Mouse (Mus musculus): ENCODE results near the gene Snrpa. TPM values are rescaled to one million over a fixed set of nuclear protein-coding genes. Genes with fewer than 3 reads are reported as not detected.
"Not testable (repeated sequence)": the region's sequence is repeated elsewhere in the genome, so short reads cannot be mapped to it uniquely, and the experiment has no call there.

Snrpa gene
- total RNA-seq (2021), result 10 to 100 TPM; 40.1 to 40.2 TPM
- long read RNA-seq, experiment 1, transcript Snrpa-201 (7 exons, 1,365 nt), result major isoform, 54 of 81 reads
- long read RNA-seq, experiment 1, transcript Snrpa-202 (7 exons, 1,336 nt), result minor isoform, 20 of 81 reads
- long read RNA-seq, experiment 1, partial matches to known transcripts, result 4 of 81 reads
- long read RNA-seq, experiment 1, other reads (novel, unspliced or antisense), result 1 of 81 reads
- long read RNA-seq, experiment 2, transcript Snrpa-201 (7 exons, 1,365 nt), result major isoform, 16 of 24 reads
- long read RNA-seq, experiment 2, transcript Snrpa-202 (7 exons, 1,336 nt), result minor isoform, 5 of 24 reads
- long read RNA-seq, experiment 2, partial matches to known transcripts, result 1 of 24 reads
- long read RNA-seq, experiment 2, other reads (novel, unspliced or antisense), result 0 of 24 reads

- peak; percentile 97 to 100 for DNase-seq
Observed at GRCm38 (mm10) chr7:27195681-27196611, at the start of gene Snrpa, which contains the start of gene BC024978. TSS of gene Snrpa (minus strand) at chr7:27196271. TSS of gene BC024978 (plus strand) at chr7:27195781.

GRCm38 (mm10) chr7:27244088-27244487 lies 48.0 kb upstream of the Snrpa start:
- not testable (repeated sequence) for DNase-seq

- DNase-seq, result no peak
Observed at GRCm38 (mm10) chr7:27243211-27243610, 47.1 kb upstream of the Snrpa start.

- peak in 1 of 2 experiments; percentile 41 for DNase-seq
Observed at GRCm38 (mm10) chr7:27238568-27238967, 42.5 kb upstream of the Snrpa start.

- DNase-seq, result no peak
Observed at GRCm38 (mm10) chr7:27237527-27237926, 41.5 kb upstream of the Snrpa start.

- DNase-seq, result no peak
Observed at GRCm38 (mm10) chr7:27235726-27236125, 39.7 kb upstream of the Snrpa start.

GRCm38 (mm10) chr7:27233300-27233699 lies 37.2 kb upstream of the Snrpa start:
- DNase-seq, result no peak

GRCm38 (mm10) chr7:27232781-27233281 lies 36.8 kb upstream of the Snrpa start, which contains the start of gene Coq8b:
TSS of gene Coq8b (plus strand) at chr7:27233023.
- DNase-seq, result peak; percentile 97

GRCm38 (mm10) chr7:27231693-27232331 lies 35.7 kb upstream of the Snrpa start:
- peak; percentile 70 to 81 for DNase-seq

- no peak for DNase-seq
Observed at GRCm38 (mm10) chr7:27230781-27231180, 34.7 kb upstream of the Snrpa start.

- no peak for DNase-seq
Observed at GRCm38 (mm10) chr7:27228865-27229264, 32.8 kb upstream of the Snrpa start.

- DNase-seq, result peak; percentile 95 to 96
Observed at GRCm38 (mm10) chr7:27228281-27228821, 32.3 kb upstream of the Snrpa start, which contains the start of gene Itpkc. TSS of gene Itpkc (minus strand) at chr7:27228661.

GRCm38 (mm10) chr7:27227676-27228075 lies 31.6 kb upstream of the Snrpa start:
- DNase-seq, result no peak

- DNase-seq, result no peak
Observed at GRCm38 (mm10) chr7:27227276-27227675, 31.2 kb upstream of the Snrpa start.

- peak; percentile 41 to 57 for DNase-seq
Observed at GRCm38 (mm10) chr7:27224877-27225575, 29.0 kb upstream of the Snrpa start.

GRCm38 (mm10) chr7:27222538-27222937 lies 26.5 kb upstream of the Snrpa start:
- no peak for DNase-seq

GRCm38 (mm10) chr7:27221939-27222338 lies 25.9 kb upstream of the Snrpa start:
- DNase-seq, result no peak

GRCm38 (mm10) chr7:27219937-27220336 lies 23.9 kb upstream of the Snrpa start:
- no peak for DNase-seq

- DNase-seq, result no peak
Observed at GRCm38 (mm10) chr7:27218586-27218985, 22.5 kb upstream of the Snrpa start.

- no peak for DNase-seq
Observed at GRCm38 (mm10) chr7:27212626-27213025, 16.6 kb upstream of the Snrpa start.
